Mouse (Mus musculus) right cerebral cortex, postnatal 10 days (tissue): ENCODE data around the gene Phldb2.

Source experiments
- DNase-seq, 2 experiments: peaks; one replicate each; pipeline ENCODE4 v3.0.0; 2021; ENCODE audit warnings: low spot score in 2 of 2

Phldb2 gene

GRCm38 (mm10) chr16:45795188-45795693 lies 158.2 kb downstream of the Phldb2 start:
- no peak for DNase-seq

GRCm38 (mm10) chr16:45792781-45793180 lies 160.6 kb downstream of the Phldb2 start:
- DNase-seq, result no peak

GRCm38 (mm10) chr16:45791286-45791685 lies 162.1 kb downstream of the Phldb2 start:
- no peak for DNase-seq

GRCm38 (mm10) chr16:45789311-45789710 lies 164.1 kb downstream of the Phldb2 start:
- no peak for DNase-seq

GRCm38 (mm10) chr16:45787650-45788049 lies 165.7 kb downstream of the Phldb2 start:
- DNase-seq, result no peak

GRCm38 (mm10) chr16:45786639-45787038 lies 166.8 kb downstream of the Phldb2 start:
- DNase-seq, result no peak

- DNase-seq, result no peak
Observed at GRCm38 (mm10) chr16:45780001-45780400, 173.4 kb downstream of the Phldb2 start.

- no peak for DNase-seq
Observed at GRCm38 (mm10) chr16:45774813-45775212, 178.6 kb downstream of the Phldb2 start.

- DNase-seq, result no peak
Observed at GRCm38 (mm10) chr16:45770914-45771313, 182.5 kb downstream of the Phldb2 start.

GRCm38 (mm10) chr16:45767853-45768640 lies 185.4 kb downstream of the Phldb2 start:
- no peak for DNase-seq

- DNase-seq, result no peak
Observed at GRCm38 (mm10) chr16:45767434-45767833, 186.0 kb downstream of the Phldb2 start.

GRCm38 (mm10) chr16:45765801-45766494 lies 187.4 kb downstream of the Phldb2 start:
- no peak for DNase-seq

GRCm38 (mm10) chr16:45765102-45765501 lies 188.3 kb downstream of the Phldb2 start:
- no peak for DNase-seq

GRCm38 (mm10) chr16:45762859-45763505 lies 190.4 kb downstream of the Phldb2 start:
- no peak for DNase-seq

GRCm38 (mm10) chr16:45761425-45761824 lies 192.0 kb downstream of the Phldb2 start:
- no peak for DNase-seq

- DNase-seq, result no peak
Observed at GRCm38 (mm10) chr16:45758726-45759269, 194.6 kb downstream of the Phldb2 start.

GRCm38 (mm10) chr16:45757421-45758078 lies 195.8 kb downstream of the Phldb2 start:
- no peak for DNase-seq

- DNase-seq, result peak in 1 of 2 experiments; percentile 44
Observed at GRCm38 (mm10) chr16:45756855-45757254, 196.5 kb downstream of the Phldb2 start.

- no peak for DNase-seq
Observed at GRCm38 (mm10) chr16:45743591-45744144, 209.7 kb downstream of the Phldb2 start.

- peak; percentile 97 to 98 for DNase-seq
Observed at GRCm38 (mm10) chr16:45742615-45743476, 210.6 kb downstream of the Phldb2 start, which contains the start of gene Abhd10. Abhd10 (minus strand) TSS chr16:45742955.
